Mouse (Mus musculus) left cerebral cortex, postnatal 4 days (tissue): Measurements from ENCODE around the gene Rtkn. TPM values are rescaled to one million over a fixed set of nuclear protein-coding genes. Genes with fewer than 3 reads are reported as not detected.
A peak's percentile ranks its signal among the peaks of the same experiment; 100 is the strongest.

ENCODE experiments used
- DNase-seq: peaks from one replicate; pipeline ENCODE4 v3.0.0-alpha.2; 2022
- intact Hi-C: fragments of 180-260 bp; cut with DNase I; formaldehyde crosslinking; loops from one replicate; pipeline ENCODE4 v1.15.1; 2025
- microRNA-seq: library from miRNA; unstranded; fragments of <30 nt; microRNA quantifications from one replicate; pipeline ENCODE4 v1.2.0, GENCODE M21; 2022
- total RNA-seq, 2 experiments: library from RNA; stranded (reverse); gene quantifications; 2 replicates each; pipeline ENCODE4 v1.2.3; 2021

The Rtkn gene
- total RNA-seq, 2 experiments from 2014 or later, result 12.3 to 15.2 TPM

DNA sequence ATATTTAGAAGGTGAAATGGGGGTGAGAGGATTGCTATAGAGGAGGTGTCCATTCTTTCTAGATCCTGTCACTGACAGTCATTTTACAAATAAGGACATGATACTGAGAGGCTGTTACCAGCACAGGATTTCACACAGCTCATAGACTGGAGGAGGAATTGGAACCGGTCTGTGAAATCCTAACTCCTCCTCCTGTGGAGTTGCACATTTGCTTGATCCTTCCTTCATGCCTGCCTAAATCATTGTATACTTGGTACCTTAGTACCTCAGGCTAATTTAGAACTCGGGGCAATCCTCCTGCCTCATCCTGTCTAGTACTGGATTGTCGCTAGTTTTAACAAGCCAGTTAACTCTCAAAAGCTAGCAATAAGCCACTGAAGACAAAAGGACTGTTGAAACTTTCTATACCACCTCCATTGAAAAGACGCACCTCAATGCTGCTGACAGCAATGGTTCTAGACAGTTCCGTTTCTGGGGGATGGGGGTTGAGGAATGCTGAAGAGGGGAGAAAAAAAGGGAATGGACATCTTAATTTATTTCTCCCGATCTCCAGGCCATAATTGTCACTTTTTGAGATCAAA lies 29.9 kb downstream of the Rtkn start:
- intact Hi-C loops, result no loop called here
- DNase-seq, result no peak

DNA sequence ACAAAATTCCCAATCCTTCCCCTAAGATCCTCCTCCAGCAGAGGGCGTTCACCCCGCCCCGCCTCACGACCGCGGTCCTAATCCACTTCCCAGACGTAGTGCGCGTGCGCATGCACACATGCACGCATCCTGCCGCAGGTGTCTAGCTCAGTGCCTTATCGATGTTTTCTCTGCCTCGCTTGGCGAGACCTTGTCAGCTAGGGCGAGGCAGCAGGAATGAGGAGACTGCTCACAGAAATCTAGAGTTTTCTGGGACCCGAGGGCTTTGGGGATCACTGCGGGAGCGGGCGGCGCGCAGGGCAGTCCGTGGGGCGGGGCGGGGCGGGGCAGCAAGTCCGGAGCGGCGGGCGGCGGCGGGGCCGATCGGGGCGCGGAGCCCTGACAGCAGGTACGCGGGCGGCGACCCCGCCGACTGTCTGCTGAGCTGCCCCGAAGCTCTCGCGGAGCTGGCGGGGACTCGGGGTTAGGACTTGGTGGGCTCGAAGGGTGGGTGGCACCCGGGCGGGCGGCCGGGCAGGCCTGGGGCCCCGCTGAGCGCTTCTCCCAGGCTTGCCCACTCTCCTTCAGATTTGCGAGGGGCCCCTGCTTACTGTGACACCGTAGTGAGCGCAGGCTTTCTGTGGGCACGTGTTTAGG lies 30.5 kb downstream of the Rtkn start, which contains the start of gene Dctn1:
Gene Dctn1, plus strand, starts transcription at position 314 of the 636 bp plus-strand sequence.
- intact Hi-C loops, result no loop called here
- DNase-seq, result peak; percentile 97

DNA sequence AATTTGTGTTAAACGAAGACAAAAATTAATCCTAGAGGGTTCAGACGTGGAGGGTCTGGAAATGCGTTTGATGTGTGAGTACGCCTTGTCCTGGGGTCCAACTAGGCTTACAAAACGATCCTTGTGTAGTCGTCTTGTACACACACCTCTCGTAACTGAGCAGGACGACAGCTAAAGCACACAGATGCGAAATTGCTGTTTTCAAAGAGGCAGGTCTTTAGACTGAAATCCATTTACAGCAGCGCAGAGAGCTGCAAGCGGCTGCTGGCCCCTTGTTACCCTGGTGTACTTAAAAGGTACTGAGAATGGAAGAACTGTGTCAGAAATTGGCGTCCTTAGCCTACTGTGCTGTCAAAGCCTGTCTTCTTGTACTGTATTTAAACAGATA lies 31.0 kb downstream of the Rtkn start:
- intact Hi-C loops, result no loop called here
- DNase-seq, result no peak

DNA sequence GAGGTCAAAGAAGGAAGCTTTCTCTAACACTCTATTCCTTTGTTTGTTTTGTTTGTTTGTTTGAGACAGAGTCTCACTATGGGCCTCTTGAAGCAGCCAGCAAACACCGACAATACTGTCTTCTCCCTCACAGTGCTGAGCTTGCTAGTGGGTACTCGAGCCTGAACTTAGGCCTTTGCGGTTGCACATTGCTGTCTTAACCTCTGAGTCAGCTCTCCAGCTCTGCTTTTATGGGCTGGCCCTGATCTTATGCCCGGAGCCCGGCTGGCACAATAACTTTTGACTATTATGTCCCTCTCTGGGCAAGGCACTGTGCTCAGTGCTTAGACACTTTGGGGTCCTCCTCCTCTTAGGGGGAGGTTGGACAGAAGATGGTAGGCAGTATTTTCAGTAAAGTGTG lies 34.6 kb downstream of the Rtkn start:
- no peak for DNase-seq
- intact Hi-C loops, result no loop called here

DNA sequence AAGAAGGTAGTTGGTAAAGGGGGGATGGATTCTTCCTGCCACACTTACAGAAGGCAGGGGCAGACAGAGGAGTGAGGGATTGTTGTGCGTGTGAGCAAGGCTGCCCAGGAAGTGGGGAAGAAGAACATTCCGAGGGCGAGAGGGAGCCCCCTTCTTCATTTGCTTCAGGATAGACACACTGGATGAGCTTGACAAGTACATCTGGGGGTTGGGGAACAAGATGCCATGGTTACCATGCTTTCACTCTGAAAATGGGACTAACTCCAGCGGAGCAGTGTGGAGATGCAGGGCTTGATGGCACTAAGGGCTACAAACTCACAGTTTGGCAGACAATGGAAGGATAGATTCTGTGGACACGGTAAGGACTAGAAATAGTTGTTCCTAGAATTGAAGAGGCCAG lies 35.8 kb downstream of the Rtkn start:
- DNase-seq, result no peak
- intact Hi-C loops, result no loop called here

DNA sequence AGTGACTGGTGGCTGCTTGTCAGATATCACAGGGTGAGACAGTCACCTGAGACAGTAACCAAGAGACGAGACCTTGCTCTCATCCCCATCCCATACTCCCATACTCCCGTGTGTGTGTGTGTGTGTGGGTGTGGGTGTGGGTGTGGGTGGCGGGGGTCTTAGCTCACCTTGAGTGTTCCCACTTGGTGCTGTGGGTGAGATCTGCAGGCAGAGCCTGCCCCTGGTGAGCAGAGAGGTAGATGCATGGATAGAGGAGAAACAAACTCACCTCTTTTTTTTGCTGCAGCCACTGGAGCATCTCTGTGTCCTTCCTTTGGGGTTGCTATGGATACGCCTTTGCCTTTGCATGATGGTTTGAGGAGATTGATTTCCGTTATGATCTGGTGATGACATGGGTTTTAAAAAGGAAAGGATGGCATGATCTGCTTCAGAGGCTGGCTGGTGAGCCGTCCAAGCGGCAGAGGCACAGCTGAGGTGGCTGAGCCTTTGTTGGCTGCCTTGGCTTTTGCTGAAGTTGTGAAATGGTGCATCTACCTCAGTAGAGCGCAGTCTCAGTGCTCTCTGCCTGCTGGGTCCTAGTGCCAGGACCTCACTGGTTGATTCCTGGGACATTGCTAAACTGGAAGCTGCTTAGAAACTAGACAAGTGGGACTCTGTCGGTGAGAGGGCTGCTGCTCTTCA lies 37.1 kb downstream of the Rtkn start:
- intact Hi-C loops, result no loop called here
- DNase-seq, result no peak

DNA sequence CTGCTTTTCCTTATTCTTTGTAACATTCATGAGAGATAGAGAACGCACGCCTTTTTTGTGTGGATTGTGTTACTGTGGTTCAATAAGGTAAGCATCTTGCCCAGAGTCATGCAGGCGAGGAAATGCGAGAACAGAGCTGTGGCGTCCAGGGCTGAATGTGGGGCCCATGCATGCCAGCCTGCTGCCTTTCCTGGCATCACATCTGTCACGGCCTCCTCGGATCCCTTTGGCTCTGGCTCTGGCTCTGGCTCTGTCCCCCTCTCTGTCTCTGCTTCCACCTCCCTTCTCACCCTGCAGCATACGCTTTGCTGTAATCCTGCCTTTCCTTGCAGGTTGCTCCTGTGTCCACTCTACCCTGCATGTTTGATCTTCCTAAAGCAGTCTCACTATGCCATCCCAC lies 40.7 kb downstream of the Rtkn start:
- DNase-seq, result peak; percentile 50
- intact Hi-C loops, result no loop called here

DNA sequence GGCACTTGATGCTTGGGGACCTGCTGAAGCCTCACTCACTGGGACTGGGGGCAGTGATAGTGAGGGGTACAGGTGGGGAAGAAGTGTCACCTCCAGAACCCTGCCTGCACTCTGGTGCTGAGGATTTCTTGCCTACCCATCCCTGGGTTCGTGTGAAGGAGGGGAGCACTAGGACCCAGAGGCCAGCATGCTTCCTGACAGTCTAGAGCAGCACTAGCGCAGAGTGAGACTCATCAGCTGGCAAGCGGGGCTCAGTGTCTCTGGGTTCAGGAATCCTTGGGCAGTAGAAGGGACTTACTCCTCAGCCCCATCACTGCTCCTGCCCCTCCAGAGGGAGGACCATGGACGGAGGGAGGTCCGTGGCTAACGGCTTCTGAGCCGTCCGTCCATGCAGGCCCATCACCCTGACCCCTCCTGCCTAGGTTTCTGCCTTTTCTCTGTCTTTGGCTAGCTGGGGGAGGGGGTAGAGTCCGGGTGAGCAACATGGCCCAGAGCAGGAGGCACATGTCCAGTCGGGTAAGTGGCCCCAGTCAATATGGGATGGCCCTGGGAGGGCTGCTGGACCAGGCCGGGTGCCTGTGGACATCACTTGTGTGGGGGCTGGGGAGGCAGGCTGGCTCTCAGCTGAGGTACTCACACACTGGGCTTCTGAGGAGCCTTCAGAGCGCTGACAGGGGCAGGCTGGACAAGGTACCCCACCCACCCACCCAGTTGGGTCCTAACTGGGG lies 44.3 kb downstream of the Rtkn start:
- intact Hi-C loops, result no loop called here
- peak; percentile 48 for DNase-seq

DNA sequence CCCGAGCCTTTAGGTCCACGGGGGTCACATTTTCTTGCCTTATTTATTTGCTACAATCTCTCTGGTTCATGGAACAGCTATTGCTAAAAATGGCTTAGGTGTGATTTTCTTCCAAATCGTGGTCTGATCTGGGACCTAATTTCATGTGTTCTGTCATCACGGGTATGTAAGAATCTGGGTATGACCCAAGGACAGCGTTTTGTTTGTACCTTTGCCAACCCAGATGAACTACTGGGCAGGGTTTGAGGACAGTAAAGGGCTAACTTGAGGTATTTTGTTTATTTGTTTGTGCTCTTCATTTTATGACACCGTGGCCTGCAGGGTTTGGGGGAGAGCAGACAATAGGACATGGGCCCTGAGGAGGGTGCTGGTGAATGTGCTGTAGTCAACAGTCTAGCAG lies 45.3 kb downstream of the Rtkn start:
- intact Hi-C loops, result no loop called here

DNA sequence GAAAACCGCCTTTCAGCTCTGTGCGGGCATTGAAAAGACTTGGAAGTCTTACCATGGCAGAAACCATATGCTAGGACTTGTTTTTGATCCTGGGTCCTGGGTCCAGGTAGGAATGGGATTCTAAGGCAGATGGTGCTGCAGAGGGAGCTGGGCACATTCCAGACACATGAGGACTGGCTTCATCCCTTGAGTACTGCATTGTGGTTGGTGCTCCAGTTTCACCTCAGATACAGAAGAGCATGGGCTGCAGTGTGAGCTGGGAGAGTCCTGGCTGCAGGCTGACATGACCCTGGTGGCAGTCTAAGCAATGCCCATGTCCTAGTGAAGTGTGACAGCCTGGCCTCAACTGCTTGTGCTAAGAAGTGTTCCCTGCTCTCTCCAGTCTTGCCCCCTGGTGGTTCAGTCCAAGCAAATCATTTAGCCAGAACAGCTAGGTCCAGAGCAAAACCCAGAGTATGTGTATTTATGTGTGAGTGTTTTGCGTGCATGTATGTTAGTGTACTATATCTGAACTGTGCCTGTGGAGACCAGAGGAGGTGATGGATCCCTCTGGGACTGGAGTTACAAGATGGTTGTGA lies 49.7 kb downstream of the Rtkn start:
- no peak for DNase-seq
- intact Hi-C loops, result no loop called here

More for the DNA sequence above, 45.3 kb downstream of the Rtkn start:
- no peak for DNase-seq

DNA sequence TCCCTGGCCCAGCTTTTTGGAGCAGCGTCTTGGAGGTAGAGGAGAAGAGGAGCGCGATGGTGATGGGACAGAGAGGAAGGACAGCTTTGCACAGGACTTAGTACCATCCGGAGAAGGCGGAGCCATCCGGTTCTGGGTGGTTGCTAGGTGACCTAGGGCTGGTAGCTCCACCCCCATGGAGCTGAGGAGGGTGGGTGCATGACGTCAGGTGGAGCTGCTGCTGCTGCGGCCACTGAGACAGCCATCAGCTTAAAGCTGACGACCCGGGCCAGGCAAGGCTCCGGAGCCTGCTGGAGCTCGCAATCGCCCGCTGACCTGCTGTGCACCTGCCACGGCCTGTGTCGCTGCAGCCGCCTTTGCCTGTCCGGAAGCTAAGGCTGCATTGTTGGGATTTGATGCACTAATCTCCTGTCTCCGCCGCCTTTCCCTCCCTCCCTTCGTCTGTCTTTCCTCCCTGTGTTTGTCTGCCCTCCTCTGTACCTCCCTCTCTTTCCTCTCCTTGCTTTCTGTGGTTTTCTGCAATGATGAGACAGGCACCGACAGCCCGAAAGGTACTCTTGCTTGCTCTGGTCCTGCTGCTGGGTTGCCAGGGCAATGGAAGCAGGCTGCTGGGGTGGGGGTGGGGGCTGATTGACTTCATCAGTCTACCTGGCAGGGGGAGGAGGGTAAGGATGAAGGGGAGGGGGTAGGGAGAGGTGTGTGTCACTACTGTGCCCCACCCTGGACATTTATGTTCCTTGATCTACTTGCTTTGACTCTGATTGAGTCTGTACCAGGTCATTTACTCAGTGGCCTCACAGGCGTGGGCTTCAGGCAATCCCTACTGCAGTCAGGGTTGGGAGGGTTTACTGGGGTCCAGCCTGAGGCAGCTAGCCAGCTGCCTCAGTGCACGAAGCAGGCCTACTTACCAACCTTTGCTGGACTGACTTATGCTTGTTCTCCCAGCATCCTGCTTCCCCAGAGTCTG lies 50.9 kb downstream of the Rtkn start:
- DNase-seq, result peak; percentile 89
- intact Hi-C loops, result no loop called here

DNA sequence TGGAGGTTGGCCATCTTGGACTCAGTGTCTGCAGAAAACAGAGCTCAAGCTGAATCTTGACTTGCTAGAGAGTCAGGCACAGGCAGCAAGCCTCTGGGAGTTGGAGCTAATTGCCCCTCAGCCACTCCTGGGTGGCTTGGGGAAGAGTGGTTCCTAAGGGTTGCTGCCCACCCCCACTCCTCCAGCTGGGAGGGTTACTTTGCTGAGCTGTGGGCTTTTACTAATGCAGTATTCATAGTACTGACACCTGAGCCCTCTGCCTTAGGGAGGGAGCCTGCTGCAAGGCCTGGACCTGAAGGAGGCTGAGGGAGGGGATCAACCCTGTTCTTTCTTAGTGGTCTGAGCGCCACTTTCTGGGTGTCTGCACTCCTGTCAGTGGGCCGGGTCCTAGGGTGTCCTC lies 51.7 kb downstream of the Rtkn start:
- no peak for DNase-seq
- intact Hi-C loops, result no loop called here

DNA sequence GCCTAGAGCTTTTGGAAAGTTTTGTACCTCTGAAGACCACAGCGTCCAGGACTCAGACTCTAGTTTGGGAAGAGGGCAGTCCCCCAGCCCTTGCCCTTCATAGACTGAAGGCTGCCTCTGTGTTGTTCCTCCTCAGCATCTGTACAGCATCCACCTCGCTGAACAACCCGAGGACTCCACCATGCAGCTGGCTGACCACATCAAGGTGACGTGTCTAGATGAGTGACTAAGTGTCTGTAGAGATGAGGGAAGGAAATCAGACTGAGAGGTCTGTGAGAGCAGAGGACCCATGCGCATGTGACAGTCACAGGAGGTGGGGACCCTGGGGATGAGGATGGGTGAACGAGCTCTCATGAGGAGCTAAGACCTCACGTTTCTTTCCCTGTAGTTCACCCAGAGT lies 58.3 kb downstream of the Rtkn start:
- intact Hi-C loops, result no loop called here
- no peak for DNase-seq

DNA sequence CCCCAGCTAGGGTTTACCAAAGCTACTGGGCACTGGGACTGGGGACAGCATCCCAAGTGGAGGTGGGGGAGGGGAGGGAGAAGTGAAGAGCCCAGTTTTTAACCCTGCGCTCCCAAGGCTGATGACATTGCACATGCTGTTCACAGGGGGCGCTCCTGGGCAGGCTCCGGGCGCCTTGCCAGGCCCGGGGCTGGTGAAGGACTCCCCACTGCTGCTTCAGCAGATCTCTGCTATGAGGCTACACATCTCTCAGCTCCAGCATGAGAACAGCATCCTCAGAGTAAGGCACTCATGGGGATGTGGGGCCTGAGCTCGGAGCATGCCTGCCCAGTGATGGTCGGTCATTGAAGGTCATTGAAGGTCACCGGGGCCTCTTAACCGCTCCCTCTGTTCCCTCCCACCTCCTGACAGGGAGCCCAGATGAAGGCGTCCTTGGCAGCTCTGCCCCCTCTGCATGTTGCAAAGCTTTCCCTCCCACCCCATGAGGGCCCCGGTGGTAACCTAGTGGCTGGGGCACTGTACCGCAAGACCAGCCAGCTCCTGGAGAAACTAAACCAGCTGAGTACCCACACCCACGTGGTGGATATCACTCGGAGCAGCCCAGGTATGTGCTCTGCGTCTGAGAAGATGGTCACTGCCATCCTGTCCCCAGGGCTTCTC lies 62.2 kb downstream of the Rtkn start:
- intact Hi-C loops, result no loop called here

More for the DNA sequence above, 62.2 kb downstream of the Rtkn start:
- DNase-seq, result peak; percentile 82

Small RNA genes within 50 kb of the gene (microRNA-seq; reads per million reads assigned to microRNA genes)
- not detected for gene Mir3470a

Other genes starting within 250 kb of the Rtkn start
- 10 to 100 TPM; 51.3 to 54.0 TPM for gene Sema4f, start 195.7 kb upstream of the Rtkn start, total RNA-seq
- under 1 TPM in 1 of 2 experiments, not detected in 1; 0.44 TPM for gene M1ap, start 188.6 kb upstream of the Rtkn start, total RNA-seq
- 1 to 10 TPM in 1 of 2 experiments, under 1 TPM in 1; 0.76 to 1.7 TPM for gene Dok1, start 102.0 kb upstream of the Rtkn start, total RNA-seq
- gene Loxl3, start 101.3 kb upstream of the Rtkn start, total RNA-seq, result 1 to 10 TPM; 3.2 to 3.6 TPM
- 10 to 100 TPM; 94.8 to 98.5 TPM for gene Aup1, start 80.9 kb upstream of the Rtkn start, total RNA-seq
- gene Htra2, start 80.2 kb upstream of the Rtkn start, total RNA-seq, result 10 to 100 TPM; 66.1 to 70.5 TPM
- under 1 TPM; 0.62 to 0.84 TPM for gene Dqx1, start 77.6 kb upstream of the Rtkn start, total RNA-seq
- gene Tlx2, start 65.2 kb upstream of the Rtkn start, total RNA-seq, result not detected
- gene Pcgf1, start 57.6 kb upstream of the Rtkn start, total RNA-seq, result 10 to 100 TPM; 16.8 to 23.3 TPM
- not detected for gene Lbx2, start 49.1 kb upstream of the Rtkn start, total RNA-seq
- gene Ccdc142, start 33.9 kb upstream of the Rtkn start, total RNA-seq, result 10 to 100 TPM; 12.0 to 18.4 TPM
- gene Gm42688, start 33.8 kb upstream of the Rtkn start, total RNA-seq, result 10 to 100 TPM in 1 of 2 experiments, 1 to 10 TPM in 1; 9.7 to 11.3 TPM
- 10 to 100 TPM; 58.4 to 60.7 TPM for gene Mrpl53, start 26.4 kb upstream of the Rtkn start, total RNA-seq
- gene Mogs, start 20.0 kb upstream of the Rtkn start, total RNA-seq, result 10 to 100 TPM; 27.2 to 33.2 TPM
- 10 to 100 TPM; 60.3 to 68.7 TPM for gene Wbp1, start 13.9 kb upstream of the Rtkn start, total RNA-seq
- gene Ino80b, start 10.0 kb upstream of the Rtkn start, total RNA-seq, result 10 to 100 TPM; 24.9 to 26.4 TPM
- gene Wdr54, start 20.9 kb downstream of the Rtkn start, total RNA-seq, result 10 to 100 TPM; 20.1 to 24.3 TPM
- 10 to 100 TPM; 13.3 to 16.9 TPM for gene 1700003E16Rik, start 20.9 kb downstream of the Rtkn start, total RNA-seq
- 100 to 1,000 TPM; 319 to 327 TPM for gene Dctn1, start 30.5 kb downstream of the Rtkn start, total RNA-seq
- gene Slc4a5, start 84.4 kb downstream of the Rtkn start, total RNA-seq, result under 1 TPM; 0.46 to 0.52 TPM
- 10 to 100 TPM; 17.3 to 17.5 TPM for gene Mthfd2, start 190.4 kb downstream of the Rtkn start, total RNA-seq
- 10 to 100 TPM; 20.4 to 21.9 TPM for gene Mob1a, start 190.6 kb downstream of the Rtkn start, total RNA-seq
- 10 to 100 TPM; 16.4 to 21.0 TPM for gene Bola3, start 213.7 kb downstream of the Rtkn start, total RNA-seq